In the genomic region with DNA sequence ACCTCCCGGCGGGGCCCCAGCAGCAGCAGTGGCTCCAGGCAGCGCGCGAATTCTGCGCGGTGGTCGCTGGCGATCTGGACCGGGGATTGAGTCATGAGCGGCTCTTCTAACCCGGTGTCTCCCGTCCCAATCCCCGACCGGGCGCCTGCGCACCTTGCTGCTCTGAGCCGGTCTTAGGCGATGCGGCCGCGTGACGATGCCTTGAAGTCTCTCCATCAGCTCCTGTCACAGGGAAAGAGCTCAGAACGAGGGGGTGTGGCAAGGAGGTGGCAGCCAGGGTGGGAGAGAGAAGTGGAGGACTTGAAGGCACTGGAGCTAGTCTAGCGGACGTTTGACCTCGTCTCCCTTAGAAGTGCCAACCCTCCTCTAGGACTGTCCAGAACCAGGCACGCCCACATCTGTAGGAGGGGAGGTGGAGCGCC, we compare ENCODE assay signal across 9 mouse cellular contexts. TPM values are rescaled to one million over a fixed set of nuclear protein-coding genes. Genes with fewer than 3 reads are reported as not detected.
DNase-seq lines count a peak whose midpoint lies in the region; ATAC-seq and TF ChIP-seq lines count a peak whose summit lies in the region.
"Had no signal": no experiment of that assay in that cellular context is flagged by ENCODE, and none has a peak within 500 bp of the region (broad histone marks: within the 10 kb centered on the region; RNA-seq: fewer than 3 reads in every experiment).

No protein-coding gene starts in this region.

- peak overlapping the region; percentile 22 for H3ac ChIP-seq in C2C12 (ENCODE audit: control insufficient read depth, insufficient read length, low read depth)

- H3K4me3 ChIP-seq in C2C12 (ENCODE audit: insufficient read depth, poor library complexity, severe bottlenecking), result no peak overlapping the region
- H3K4me3 ChIP-seq in embryonic facial prominence, embryonic 10.5 days, result peak overlapping the region; percentile 54
- H3K4me3 ChIP-seq in intestine, embryonic 16.5 days (ENCODE audit: low read length), result peak overlapping the region; percentile 42
- H3K4me3 ChIP-seq in midbrain, postnatal 0 days (ENCODE audit: low read depth, low read length), result peak overlapping the region; percentile 39

- no peaks in the 10 kb centered on the region for H3K36me3 ChIP-seq in C2C12 (ENCODE audit: control insufficient read depth, insufficient read depth)
- peaks cover 8% of the 10 kb centered on the region for H3K36me3 ChIP-seq in embryonic facial prominence, embryonic 10.5 days (replicated peaks)
- no peaks in the 10 kb centered on the region; the same call in 1 of the 2 replicates for H3K36me3 ChIP-seq in intestine, embryonic 16.5 days (ENCODE audit: control insufficient read depth, insufficient read depth, low read length)
- H3K36me3 ChIP-seq in midbrain, postnatal 0 days (ENCODE audit: insufficient read depth, low read length), result peaks cover 7% of the 10 kb centered on the region; the same call in 1 of the 2 replicates

- no peaks in the 10 kb centered on the region for H3K9me3 ChIP-seq in embryonic facial prominence, embryonic 10.5 days
- no peaks in the 10 kb centered on the region for H3K9me3 ChIP-seq in intestine, embryonic 16.5 days (ENCODE audit: control insufficient read depth, low read length)
- no peaks in the 10 kb centered on the region for H3K9me3 ChIP-seq in midbrain, postnatal 0 days (ENCODE audit: low read length)

- no peaks in the 10 kb centered on the region for H3K79me3 ChIP-seq in C2C12 (ENCODE audit: low read depth)

- H3K27me3 ChIP-seq in C2C12 (ENCODE audit: control insufficient read depth, insufficient read depth, insufficient read length), result peaks cover 23% of the 10 kb centered on the region
- H3K27me3 ChIP-seq in embryonic facial prominence, embryonic 10.5 days (replicated peaks; ENCODE audit: low read depth, poor library complexity, severe bottlenecking), result peaks cover 96% of the 10 kb centered on the region
- H3K27me3 ChIP-seq in intestine, embryonic 16.5 days (replicated peaks; ENCODE audit: control insufficient read depth, insufficient read depth, low read length), result peaks cover 55% of the 10 kb centered on the region
- peaks cover 75% of the 10 kb centered on the region for H3K27me3 ChIP-seq in midbrain, postnatal 0 days (ENCODE audit: insufficient read depth, low read length)

- peak; percentile 27 to 32 for DNase-seq in cerebellum, postnatal 25 days
- DNase-seq in cerebellum, postnatal 4 days (ENCODE audit: low spot score in 2 of 2), result no peak
- peak; percentile 58 for DNase-seq in embryonic facial prominence, embryonic 10.5 days (ENCODE audit: low spot score)
- no peak for DNase-seq in midbrain, postnatal 0 days (ENCODE audit: low spot score)
- DNase-seq in layer of hippocampus, adult 9-11 months, result no peak
- no peak for DNase-seq in cerebellum, postnatal 36 days

- peaks cover 39% of the 10 kb centered on the region for H3K4me1 ChIP-seq in embryonic facial prominence, embryonic 10.5 days
- H3K4me1 ChIP-seq in intestine, embryonic 16.5 days (ENCODE audit: control insufficient read depth, insufficient read depth, low read length), result peaks cover 17% of the 10 kb centered on the region
- H3K4me1 ChIP-seq in midbrain, postnatal 0 days (ENCODE audit: insufficient read depth, low read length), result peaks cover 6% of the 10 kb centered on the region; the same call in 1 of the 2 replicates

- H3K79me2 ChIP-seq in C2C12 (ENCODE audit: control insufficient read depth, insufficient read depth), result no peaks in the 10 kb centered on the region

- H3K9ac ChIP-seq in intestine, embryonic 16.5 days (ENCODE audit: low read depth, low read length), result peak overlapping the region; percentile 48
- peak overlapping the region; percentile 59 for H3K9ac ChIP-seq in midbrain, postnatal 0 days (replicated peaks; ENCODE audit: low read length, poor library complexity, severe bottlenecking)

- H3K27ac ChIP-seq in embryonic facial prominence, embryonic 10.5 days (replicated peaks), result no peak overlapping the region
- H3K27ac ChIP-seq in intestine, embryonic 16.5 days (ENCODE audit: low read length), result no peak overlapping the region
- no peak overlapping the region; the same call in 1 of the 2 replicates for H3K27ac ChIP-seq in midbrain, postnatal 0 days (ENCODE audit: low read depth, low read length)

- ATAC-seq in intestine, embryonic 16.5 days, result peak; percentile 58
- peak; percentile 53; the same call in 1 of the 2 replicates for ATAC-seq in midbrain, postnatal 0 days (ENCODE audit: low FRiP score)

- WGBS in embryonic facial prominence, embryonic 10.5 days, result under 1% methylated on average over 29 of the region's 29 CpGs
- 0% methylated on average over 29 of the region's 29 CpGs for WGBS in intestine, embryonic 16.5 days
- under 1% methylated on average over 29 of the region's 29 CpGs for WGBS in midbrain, postnatal 0 days

- H3K4me2 ChIP-seq in intestine, embryonic 16.5 days (ENCODE audit: low read depth, low read length), result peak overlapping the region; percentile 79
- peak overlapping the region; percentile 71 for H3K4me2 ChIP-seq in midbrain, postnatal 0 days (ENCODE audit: low read depth, low read length, poor library complexity, severe bottlenecking)

- no peak for TF ChIP-seq CTCF in C2C12 (IDR thresholded peaks at IDR 0.05; ENCODE audit: control insufficient read depth, insufficient read depth, insufficient read length)
- no peak for TF ChIP-seq CTCF in midbrain, postnatal 0 days (IDR thresholded peaks at IDR 0.05)

TF ChIP-seq in C2C12, 6 proteins besides CTCF, POLR2A, EP300 and RAD21:
- TF ChIP-seq CEBPB (IDR thresholded peaks at IDR 0.05; ENCODE audit: low read depth), result no peak
- no peak for TF ChIP-seq MAX (IDR thresholded peaks at IDR 0.05)
- TF ChIP-seq USF1 (IDR thresholded peaks at IDR 0.05; ENCODE audit: low read depth), result no peak
- TF ChIP-seq MYOG (IDR thresholded peaks at IDR 0.05; ENCODE audit: control insufficient read depth, extremely low read depth, insufficient read length), result no peak
- TF ChIP-seq FOSL1 (IDR thresholded peaks at IDR 0.05; ENCODE audit: insufficient read depth, low read length, poor library complexity, severe bottlenecking), result no peak
- no peak for TF ChIP-seq MYOD1 (IDR thresholded peaks at IDR 0.05; ENCODE audit: control insufficient read depth, insufficient read length, low read depth)

RNA-seq across cellular contexts. Expression of gene Rnf207, which starts 5.6 kb away (rescaled TPM):
- 0.23 TPM for polyA plus RNA-seq in C2C12 (2012; fragmentation: generic; extraction: Trizol)
- 1.3 and 2.3 TPM in 2 replicates for polyA plus RNA-seq in embryonic facial prominence, embryonic 10.5 days (2016; fragmentation: Nextera tagmentation; extraction: Ambion mirVana)
- 1.5 and 1.8 TPM in 2 replicates for polyA plus RNA-seq in intestine, embryonic 16.5 days (2015; fragmentation: Nextera tagmentation; extraction: Ambion mirVana)
- total RNA-seq in midbrain, postnatal 0 days (2014; rRNA removed), result 7.6 and 15.2 TPM in 2 replicates
- 7.2 and 8.8 TPM in 2 replicates for polyA plus RNA-seq in midbrain, postnatal 0 days (2015; fragmentation: Nextera tagmentation; extraction: Ambion mirVana)

RNA-seq across cellular contexts. Expression of gene Rpl22, which starts 12.3 kb away (rescaled TPM):
- polyA plus RNA-seq in C2C12 (2012; fragmentation: generic; extraction: Trizol), result 1,836 TPM
- 360 and 367 TPM in 2 replicates for polyA plus RNA-seq in embryonic facial prominence, embryonic 10.5 days (2016; fragmentation: Nextera tagmentation; extraction: Ambion mirVana)
- polyA plus RNA-seq in intestine, embryonic 16.5 days (2015; fragmentation: Nextera tagmentation; extraction: Ambion mirVana), result 281 and 323 TPM in 2 replicates
- total RNA-seq in midbrain, postnatal 0 days (2014; rRNA removed), result 177 and 203 TPM in 2 replicates
- 125 and 148 TPM in 2 replicates for polyA plus RNA-seq in midbrain, postnatal 0 days (2015; fragmentation: Nextera tagmentation; extraction: Ambion mirVana)

RNA-seq across cellular contexts. Expression of gene Icmt, which starts 16.2 kb away (rescaled TPM):
- 34.1 TPM for polyA plus RNA-seq in C2C12 (2012; fragmentation: generic; extraction: Trizol)
- 29.5 and 30.2 TPM in 2 replicates for polyA plus RNA-seq in embryonic facial prominence, embryonic 10.5 days (2016; fragmentation: Nextera tagmentation; extraction: Ambion mirVana)
- polyA plus RNA-seq in intestine, embryonic 16.5 days (2015; fragmentation: Nextera tagmentation; extraction: Ambion mirVana), result 13.7 and 15.4 TPM in 2 replicates
- 34.6 and 38.9 TPM in 2 replicates for total RNA-seq in midbrain, postnatal 0 days (2014; rRNA removed)
- 15.7 and 17.9 TPM in 2 replicates for polyA plus RNA-seq in midbrain, postnatal 0 days (2015; fragmentation: Nextera tagmentation; extraction: Ambion mirVana)

RNA-seq across cellular contexts. Expression of gene Hes3, which starts 21.8 kb away (rescaled TPM):
- polyA plus RNA-seq in C2C12 (2012; fragmentation: generic; extraction: Trizol), result not detected
- polyA plus RNA-seq in embryonic facial prominence, embryonic 10.5 days (2016; fragmentation: Nextera tagmentation; extraction: Ambion mirVana), result 0.10 and 2.3 TPM in 2 replicates
- not detected in 2 replicates for polyA plus RNA-seq in intestine, embryonic 16.5 days (2015; fragmentation: Nextera tagmentation; extraction: Ambion mirVana)
- total RNA-seq in midbrain, postnatal 0 days (2014; rRNA removed), result not detected in 2 replicates
- polyA plus RNA-seq in midbrain, postnatal 0 days (2015; fragmentation: Nextera tagmentation; extraction: Ambion mirVana), result 0.19 and 0.36 TPM in 2 replicates
- total RNA-seq: heart, adult 18-20 months had no signal

RNA-seq across cellular contexts. Expression of gene Chd5, which starts 25.2 kb away (rescaled TPM):
- polyA plus RNA-seq in C2C12 (2012; fragmentation: generic; extraction: Trizol), result 0.22 TPM
- 0.05 TPM in 2 replicates for polyA plus RNA-seq in embryonic facial prominence, embryonic 10.5 days (2016; fragmentation: Nextera tagmentation; extraction: Ambion mirVana)
- polyA plus RNA-seq in intestine, embryonic 16.5 days (2015; fragmentation: Nextera tagmentation; extraction: Ambion mirVana), result 1.5 and 1.9 TPM in 2 replicates
- 95.0 and 98.6 TPM in 2 replicates for total RNA-seq in midbrain, postnatal 0 days (2014; rRNA removed)
- polyA plus RNA-seq in midbrain, postnatal 0 days (2015; fragmentation: Nextera tagmentation; extraction: Ambion mirVana), result 77.6 and 107 TPM in 2 replicates

Comparison
In these comparisons a context has a peak if more than half of its experiments do, and no peak if none do; other contexts are left out.
1. DNase-seq: peak in cerebellum, postnatal 25 days (2 of 2) and embryonic facial prominence, embryonic 10.5 days (single experiment); none in cerebellum, postnatal 4 days (0 of 2), midbrain, postnatal 0 days (single experiment), layer of hippocampus, adult 9-11 months (single experiment) and cerebellum, postnatal 36 days (0 of 2).